Mouse (Mus musculus) brain, embryonic 14.5 days (tissue): Measurements from ENCODE around the gene Exo5. TPM values are rescaled to one million over a fixed set of nuclear protein-coding genes. Genes with fewer than 3 reads are reported as not detected.
A peak's percentile ranks its signal among the peaks of the same experiment; 100 is the strongest.

Experiments used
- DNase-seq: peaks from one replicate; pipeline ENCODE4 v3.0.0-alpha.2; 2011; ENCODE audit warnings: low read depth
- CTCF ChIP-seq: fragments of 200-500 bp; IDR thresholded peaks from 2 replicates; pipeline ENCODE4 v1.5.1; 2012; ENCODE audit warnings: inconsistent platforms, mild to moderate bottlenecking, moderate library complexity, borderline replicate concordance; ENCODE audit not compliant: insufficient read depth, insufficient read length; ENCODE audit errors: extremely low read depth
- POLR2A ChIP-seq: fragments of 200-500 bp; IDR thresholded peaks from 2 replicates; pipeline ENCODE4 v1.6.1; 2012; ENCODE audit warnings: mild to moderate bottlenecking, inconsistent platforms, borderline replicate concordance; ENCODE audit not compliant: poor library complexity, insufficient read depth, insufficient read length, severe bottlenecking; ENCODE audit errors: extremely low read depth
- polyA plus RNA-seq: library from polyadenylated mRNA; depleted of rRNA; stranded (reverse); fragments of >200 nt; gene quantifications from 2 replicates; pipeline ENCODE4 v1.2.3, GENCODE M21; 2012; rRNA removed

Gene Exo5
- 31.2 and 32.6 TPM in 2 replicates for polyA plus RNA-seq

DNA sequence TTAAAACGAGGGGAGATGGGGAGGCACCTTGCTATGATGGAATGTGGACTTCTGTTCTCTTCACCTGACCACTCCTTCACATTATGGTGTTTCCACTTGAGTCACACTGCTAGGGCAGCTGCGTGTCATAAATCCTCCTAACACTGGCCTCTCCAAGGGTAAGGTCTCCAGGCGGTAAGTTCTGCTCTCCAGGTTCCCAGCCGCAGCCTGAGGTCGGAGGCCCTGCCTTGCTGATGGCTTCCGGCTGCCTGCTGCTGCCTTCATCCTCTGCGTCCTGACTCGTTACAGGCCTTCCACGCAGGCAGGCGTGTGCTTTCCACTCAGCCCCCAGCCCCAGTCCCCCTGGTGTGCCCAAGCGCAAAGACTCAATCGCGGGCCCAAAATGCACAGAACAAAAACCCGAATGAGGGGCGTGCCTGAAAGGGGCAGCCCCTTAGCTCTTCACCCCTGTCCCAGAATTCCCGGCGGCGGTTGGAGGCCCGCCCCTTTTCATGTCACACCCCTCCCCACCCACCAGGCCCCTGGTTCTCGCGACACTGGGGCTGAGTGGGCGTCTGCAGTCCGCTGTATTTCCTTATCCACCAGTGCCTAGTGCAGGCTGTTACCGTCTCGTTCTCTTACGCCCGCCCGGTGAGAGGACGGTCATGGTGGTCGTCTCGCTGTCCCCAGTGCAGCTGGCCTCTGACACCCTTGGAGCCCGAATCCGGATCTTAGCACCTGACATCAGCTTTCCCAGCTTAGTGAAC, at the start of gene Exo5:
Exo5 (minus strand) TSS at position 464 of the 746 bp plus-strand sequence.
- peak; percentile 98 for DNase-seq
- TF ChIP-seq CTCF = no peak
- peak; percentile 75; the same call in 1 of the 2 replicates for TF ChIP-seq POLR2A

DNA sequence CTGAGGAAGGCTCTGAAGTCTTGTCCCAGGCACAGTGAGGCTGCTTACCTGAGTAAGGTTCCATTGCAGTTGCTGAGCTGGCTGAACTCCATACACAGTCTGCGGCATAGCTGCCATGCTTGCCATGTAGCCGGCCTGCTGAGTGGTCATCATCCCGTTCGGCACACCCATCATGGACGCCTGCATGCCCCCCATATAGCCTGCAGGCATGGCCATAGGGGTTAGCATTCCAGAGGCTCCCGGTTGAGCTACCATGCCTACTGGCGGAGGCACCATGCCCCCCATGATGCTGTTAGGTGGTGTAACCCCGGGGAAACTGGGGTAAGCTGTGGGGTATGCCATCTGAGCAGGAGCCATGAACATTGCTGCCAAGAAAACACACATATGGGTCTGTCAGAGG, 47.0 kb upstream of the Exo5 start:
- TF ChIP-seq POLR2A (no peak), CTCF (no peak)
- DNase-seq = no peak

DNA sequence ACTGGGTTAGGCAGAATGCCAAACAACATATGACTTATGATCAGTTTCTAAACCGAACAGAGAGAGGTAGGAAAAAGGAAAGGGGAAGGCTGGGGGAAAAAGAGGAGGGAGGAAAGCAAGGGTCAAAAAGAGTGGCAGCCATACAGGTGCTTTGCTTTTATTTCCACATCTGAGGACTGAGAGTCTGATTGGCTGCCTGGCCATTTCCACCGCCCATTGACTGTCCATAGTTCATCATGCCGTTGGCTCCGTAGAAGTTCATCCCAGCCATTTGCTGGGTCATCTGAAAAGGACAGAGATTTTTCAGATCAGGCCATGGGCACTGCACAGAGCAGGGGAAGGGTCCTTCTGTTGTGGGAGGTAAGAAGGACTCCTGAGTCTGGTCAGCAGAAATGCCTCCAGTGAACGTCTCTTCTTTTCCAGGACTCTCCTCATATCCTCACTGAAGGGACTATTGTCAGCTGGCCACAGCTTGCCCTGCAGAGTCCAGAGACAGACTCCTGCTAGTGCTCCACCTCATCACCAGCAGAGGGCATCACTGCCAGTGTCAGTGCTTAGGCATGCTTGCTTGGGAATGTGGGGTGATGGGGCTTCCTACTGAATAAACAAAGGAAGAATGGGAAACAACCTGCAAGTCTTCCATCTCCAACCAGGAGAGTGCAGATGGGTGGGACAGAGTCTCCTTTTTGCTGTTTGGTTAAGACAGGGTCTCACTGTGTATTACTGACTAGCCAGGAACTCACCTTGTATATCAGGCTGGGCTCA, 44.7 kb upstream of the Exo5 start:
- TF ChIP-seq CTCF (peak; percentile 59; the same call in 1 of the 2 replicates), POLR2A (no peak)
- peak; percentile 39 for DNase-seq

DNA sequence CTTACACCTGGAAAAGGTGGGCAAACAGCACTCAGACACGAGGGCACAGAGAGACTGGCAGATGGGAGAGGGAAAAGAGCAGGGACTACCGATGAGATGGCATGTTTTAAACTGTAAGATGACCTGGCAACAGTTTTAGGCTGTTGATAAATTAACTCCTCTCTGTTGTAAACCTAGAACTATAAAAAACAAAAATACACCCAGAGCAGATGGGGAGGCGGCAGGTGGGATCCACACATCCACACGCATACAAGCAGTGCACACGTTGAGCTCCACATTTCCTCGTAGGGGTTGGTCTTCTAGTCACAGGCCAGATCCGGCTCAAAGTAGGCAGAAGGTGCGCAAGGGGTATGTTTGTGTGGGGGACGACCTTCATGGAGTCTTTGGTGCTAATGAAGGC, 43.7 kb upstream of the Exo5 start:
- TF ChIP-seq CTCF (no peak), POLR2A (no peak)
- DNase-seq = no peak

DNA sequence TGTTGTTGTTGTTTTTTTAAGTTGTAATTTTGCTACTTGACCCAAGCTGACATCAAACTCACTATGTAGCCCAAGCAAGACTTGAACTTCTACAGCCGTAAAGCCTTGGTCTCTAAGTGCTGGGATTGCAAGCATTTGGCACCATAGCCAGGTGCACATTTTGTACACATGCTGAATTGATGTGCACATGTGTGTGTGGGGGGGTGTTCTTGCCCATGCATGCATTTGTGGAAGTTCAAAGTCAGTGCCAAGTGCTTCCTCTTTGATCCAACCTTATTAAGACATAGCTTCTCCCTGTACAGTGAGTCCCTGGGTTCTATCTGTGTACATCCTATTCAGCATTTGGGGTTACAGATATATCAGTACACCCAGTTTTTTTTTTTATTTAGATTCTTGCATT, 30.8 kb upstream of the Exo5 start:
- no peak for TF ChIP-seq POLR2A
- no peak for TF ChIP-seq CTCF
- DNase-seq = no peak

DNA sequence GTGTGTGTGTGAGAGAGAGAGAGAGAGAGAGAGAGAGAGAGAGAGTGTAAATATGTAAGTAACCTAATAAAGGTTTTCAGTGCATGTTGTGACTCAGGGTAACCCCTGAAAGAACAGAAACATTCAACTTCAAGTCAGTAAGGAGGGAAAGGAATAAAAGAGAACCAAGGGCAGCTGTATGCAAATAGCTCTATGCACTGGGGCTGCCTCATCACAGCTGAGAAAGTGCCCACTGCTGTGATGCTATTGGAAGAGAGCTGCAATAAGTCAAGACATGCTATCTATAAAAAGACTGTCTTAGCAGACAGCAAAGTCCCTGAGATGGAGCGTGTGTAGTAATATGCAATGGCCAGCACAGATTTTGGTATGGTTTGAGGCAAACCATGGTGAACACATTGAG, 28.9 kb upstream of the Exo5 start:
- peak; percentile 54 for DNase-seq
- TF ChIP-seq POLR2A (no peak), CTCF (no peak)

DNA sequence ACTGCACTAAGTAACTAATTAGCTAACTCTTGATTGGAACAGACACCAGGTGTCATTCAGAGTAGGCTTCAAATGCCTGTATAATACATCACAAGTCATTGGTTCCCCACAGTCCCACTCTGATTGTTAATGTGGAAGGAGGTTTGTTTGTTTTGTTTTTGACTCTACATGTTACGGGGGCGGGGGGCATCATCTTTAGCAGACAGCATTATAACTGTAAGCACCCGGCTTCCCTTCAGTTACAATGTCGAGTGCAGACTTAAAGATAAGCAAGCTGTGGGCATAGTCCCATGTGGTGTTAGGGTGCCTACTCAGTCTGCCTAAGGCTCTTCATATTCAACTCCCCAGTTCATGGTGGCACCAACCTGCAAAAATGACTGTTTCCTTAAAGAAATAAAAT, 28.2 kb upstream of the Exo5 start:
- TF ChIP-seq CTCF (no peak), POLR2A (no peak)
- no peak for DNase-seq

DNA sequence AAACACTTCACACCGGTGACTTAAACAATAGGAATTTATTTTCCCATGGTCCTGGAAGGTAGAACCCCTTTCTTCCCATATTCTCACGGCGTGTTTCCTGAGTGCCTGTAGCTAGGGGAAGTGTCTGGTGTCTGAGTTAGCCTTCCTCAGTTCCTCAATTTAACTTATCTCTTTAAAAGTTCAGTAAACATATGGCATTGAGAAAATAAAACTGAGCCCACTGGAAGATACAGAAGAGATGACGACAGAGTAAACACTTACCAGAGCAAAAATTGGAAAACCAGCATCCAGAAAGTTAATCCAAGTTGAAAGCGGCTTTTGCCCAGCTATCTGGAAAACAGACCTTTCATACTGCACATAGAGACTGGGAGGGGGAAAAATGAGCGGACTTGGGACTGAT, 27.3 kb upstream of the Exo5 start:
- peak; percentile 26 for DNase-seq

DNA sequence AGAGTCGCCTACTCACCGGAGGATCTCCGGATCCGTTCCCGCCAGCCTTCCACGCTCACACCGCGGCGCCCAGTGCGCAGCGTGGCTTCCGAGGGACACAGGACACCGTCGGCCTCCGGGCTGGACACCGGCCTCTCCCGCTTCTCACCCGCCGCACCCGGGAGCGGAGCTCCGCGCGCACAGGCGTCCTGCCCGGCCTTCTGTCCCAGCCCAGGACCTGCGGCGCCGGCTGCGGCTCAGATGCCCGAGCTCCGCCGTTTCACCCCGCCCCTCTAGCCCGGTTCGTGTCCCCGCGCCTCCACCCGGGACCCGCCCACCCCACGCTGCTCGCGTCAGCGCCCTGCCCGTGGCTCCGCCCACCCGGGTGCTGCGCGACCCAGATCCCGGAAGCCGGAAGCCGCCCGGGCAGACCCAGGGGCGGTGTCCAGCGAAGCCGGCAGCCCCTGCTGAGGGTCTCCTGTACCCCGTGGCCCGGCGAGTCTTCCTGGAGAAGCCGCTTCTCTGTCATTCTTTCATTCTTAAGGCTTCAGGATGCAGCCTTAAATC, 26.7 kb upstream of the Exo5 start, which contains the start of gene Zfp69:
Zfp69 (minus strand) TSS at position 272 of the 546 bp plus-strand sequence.
- DNase-seq = peak; percentile 94
- TF ChIP-seq POLR2A = peak; percentile 82
- TF ChIP-seq CTCF = no peak

More for the DNA sequence above, 27.3 kb upstream of the Exo5 start:
- TF ChIP-seq CTCF (no peak), POLR2A (no peak)

DNA sequence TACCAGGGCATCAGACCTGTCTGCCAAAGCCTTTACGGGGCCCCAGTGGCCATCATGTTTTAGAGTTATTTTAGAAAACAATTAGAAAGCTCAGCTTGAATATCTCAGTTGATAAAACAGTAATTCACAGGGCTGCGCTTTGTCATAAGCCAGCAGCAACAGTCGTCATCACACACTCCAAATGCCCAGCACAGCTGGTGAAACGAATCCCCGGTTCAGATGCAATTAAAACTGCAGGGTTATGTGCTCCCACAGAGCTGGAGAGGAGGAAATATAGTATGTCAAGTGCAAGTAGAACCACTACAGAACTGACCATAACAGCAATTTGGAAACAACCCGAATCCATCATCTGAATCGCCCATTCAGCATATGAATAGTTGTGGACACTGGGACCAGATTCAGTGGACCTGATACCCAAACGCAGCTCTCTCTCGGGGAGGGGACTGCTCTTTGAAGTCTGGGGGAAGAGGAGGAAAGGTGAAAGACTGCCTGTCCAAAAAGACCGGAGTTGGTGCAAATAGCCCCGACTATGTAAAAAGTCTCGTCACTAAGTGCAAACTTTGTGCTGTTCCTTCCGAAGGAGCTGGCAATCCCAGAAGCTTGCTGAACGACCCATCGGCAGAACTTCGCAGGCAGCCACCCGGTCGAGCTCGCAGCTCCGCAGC, 26.1 kb upstream of the Exo5 start:
- DNase-seq = peak; percentile 26
- TF ChIP-seq POLR2A (no peak), CTCF (no peak)

DNA sequence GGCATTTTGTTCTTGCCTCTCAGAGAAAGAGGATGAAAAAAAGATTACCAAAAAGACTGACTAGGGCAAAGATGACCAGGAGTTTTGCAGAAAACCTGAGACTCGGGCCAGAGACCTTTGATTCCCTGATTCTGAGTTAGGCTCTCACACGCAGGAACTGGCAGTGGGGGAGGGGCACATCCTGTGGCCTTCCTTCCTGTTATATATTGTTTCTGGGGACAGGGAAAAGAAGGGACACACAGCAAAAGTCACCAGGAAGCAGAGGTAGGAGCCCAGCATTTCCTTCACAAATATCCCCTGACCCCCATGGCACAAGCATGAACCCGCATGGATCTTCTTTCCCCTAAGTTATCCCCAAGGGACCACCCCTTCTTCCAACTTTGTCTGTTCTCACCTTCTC, 24.1 kb upstream of the Exo5 start:
- TF ChIP-seq POLR2A (no peak), CTCF (no peak)
- no peak for DNase-seq

DNA sequence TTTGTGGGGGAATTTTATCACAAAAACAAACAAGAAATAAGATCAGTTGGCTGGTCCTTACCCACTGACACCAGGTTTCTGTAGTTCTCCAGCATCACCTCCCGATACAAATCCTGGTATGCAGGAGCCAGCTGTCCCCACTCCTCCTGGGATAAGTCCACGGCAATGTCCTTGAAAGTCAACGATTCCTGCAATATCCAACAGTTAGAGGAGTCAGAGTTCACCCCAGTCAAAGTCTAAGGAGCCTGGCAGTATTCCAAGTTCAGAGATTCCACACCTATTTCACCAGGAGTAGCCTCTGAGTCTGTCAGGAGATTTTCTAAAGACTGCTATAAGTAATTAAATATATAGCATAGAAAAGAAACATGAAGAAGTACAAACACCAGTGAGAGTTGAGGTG, 10.2 kb upstream of the Exo5 start:
- DNase-seq = no peak
- TF ChIP-seq POLR2A = no peak
- no peak for TF ChIP-seq CTCF

DNA sequence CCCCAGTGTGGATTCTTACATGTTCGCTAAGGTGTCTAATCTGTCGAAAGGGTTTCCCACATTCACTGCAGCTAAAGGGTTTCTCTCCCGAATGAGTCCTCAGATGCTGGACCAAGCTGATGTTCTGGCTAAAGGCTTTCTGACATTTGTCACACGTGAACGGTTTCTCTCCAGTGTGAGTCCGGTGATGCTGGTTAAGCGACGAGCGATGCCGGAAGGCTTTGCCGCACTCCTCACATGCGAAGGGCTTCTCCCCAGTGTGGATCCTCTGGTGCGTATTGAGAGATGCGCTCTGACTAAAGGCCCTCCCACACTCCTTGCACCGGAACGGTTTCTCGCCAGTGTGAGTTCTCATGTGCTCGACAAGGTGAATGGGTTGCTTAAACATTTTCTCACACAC, 5.9 kb upstream of the Exo5 start:
- TF ChIP-seq POLR2A = no peak
- no peak for TF ChIP-seq CTCF
- DNase-seq = no peak

DNA sequence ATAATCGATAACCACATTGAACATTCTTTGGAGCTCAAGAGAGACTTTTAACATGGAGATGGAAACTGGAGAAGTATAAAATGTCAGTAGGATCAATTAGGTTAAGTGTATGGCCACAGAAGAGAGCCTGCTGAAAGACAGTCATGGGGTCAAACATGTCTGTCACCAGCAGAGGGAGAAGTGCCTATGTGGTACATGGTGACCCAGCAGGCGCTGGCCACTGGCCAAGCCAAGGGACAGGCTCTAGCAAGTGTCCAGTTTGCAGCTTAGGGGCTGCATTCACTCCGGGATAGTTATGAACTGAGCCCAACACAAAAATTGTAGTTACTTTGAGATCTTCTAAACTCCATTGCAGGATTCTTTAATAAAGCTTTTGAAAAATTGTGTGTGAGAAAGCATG, 3.9 kb upstream of the Exo5 start:
- TF ChIP-seq POLR2A = no peak
- TF ChIP-seq CTCF = no peak
- DNase-seq = no peak

DNA sequence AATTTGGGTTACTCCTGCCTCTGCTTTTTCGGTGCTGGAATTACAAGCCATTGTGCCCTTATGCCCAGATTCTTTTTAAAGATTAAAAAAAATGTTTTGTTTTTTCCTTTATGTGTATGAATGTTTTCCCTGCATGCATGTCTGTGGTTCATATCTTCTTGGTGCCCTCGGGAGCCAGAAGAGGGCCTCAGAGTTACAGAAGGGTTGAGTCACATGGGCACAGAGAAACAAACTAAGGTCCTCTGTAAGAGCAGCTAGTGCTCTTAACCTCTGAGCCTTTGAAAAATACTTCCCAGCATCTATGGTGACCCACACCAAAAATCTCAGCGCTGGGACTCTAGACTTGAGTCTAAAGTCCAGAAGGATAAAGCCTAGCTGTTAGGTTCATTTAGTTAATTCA, 569 bp upstream of the Exo5 start:
- DNase-seq = peak; percentile 70

More for the DNA sequence above, 569 bp upstream of the Exo5 start:
- TF ChIP-seq POLR2A = no peak
- TF ChIP-seq CTCF = peak; percentile 20; the same call in 1 of the 2 replicates
